Mouse (Mus musculus) telencephalon, adult 2 months (tissue): ENCODE results near the gene Ctsd.
"Not testable (repeated sequence)": the region's sequence is repeated elsewhere in the genome, so short reads cannot be mapped to it uniquely, and the experiment has no call there.

Experiments used
- DNase-seq: peaks from one replicate; pipeline ENCODE4 v3.0.0-alpha.2; 2011; ENCODE audit warnings: low read depth, low spot score

Ctsd gene

GRCm38 (mm10) chr7:142387419-142388148 lies at the start of gene Ctsd:
Gene Ctsd, minus strand, starts transcription at chr7:142388038.
- peak; percentile 94 for DNase-seq

GRCm38 (mm10) chr7:142437324-142437723 lies 49.5 kb upstream of the Ctsd start:
- no peak for DNase-seq

GRCm38 (mm10) chr7:142435524-142435923 lies 47.7 kb upstream of the Ctsd start:
- peak; percentile 28 for DNase-seq

GRCm38 (mm10) chr7:142434137-142434865 lies 46.5 kb upstream of the Ctsd start, which contains the start of gene Syt8:
Gene Syt8, plus strand, starts transcription at chr7:142434850.
- no peak for DNase-seq

- no peak for DNase-seq
Measured at GRCm38 (mm10) chr7:142433623-142434022, 45.8 kb upstream of the Ctsd start.

- no peak for DNase-seq
Measured at GRCm38 (mm10) chr7:142431106-142431505, 43.3 kb upstream of the Ctsd start.

- no peak for DNase-seq
Measured at GRCm38 (mm10) chr7:142430160-142430678, 42.4 kb upstream of the Ctsd start.

- no peak for DNase-seq
Measured at GRCm38 (mm10) chr7:142428213-142428612, 40.4 kb upstream of the Ctsd start.

GRCm38 (mm10) chr7:142425641-142426213 lies 37.9 kb upstream of the Ctsd start:
- no peak for DNase-seq

GRCm38 (mm10) chr7:142421826-142422225 lies 34.0 kb upstream of the Ctsd start:
- no peak for DNase-seq

- no peak for DNase-seq
Measured at GRCm38 (mm10) chr7:142419887-142420286, 32.0 kb upstream of the Ctsd start.

- no peak for DNase-seq
Measured at GRCm38 (mm10) chr7:142418679-142419078, 30.8 kb upstream of the Ctsd start.

GRCm38 (mm10) chr7:142418027-142418426 lies 30.2 kb upstream of the Ctsd start:
- no peak for DNase-seq

GRCm38 (mm10) chr7:142416225-142416624 lies 28.4 kb upstream of the Ctsd start:
- DNase-seq: no peak

- DNase-seq: no peak
Measured at GRCm38 (mm10) chr7:142415314-142415713, 27.5 kb upstream of the Ctsd start.

- DNase-seq: no peak
Measured at GRCm38 (mm10) chr7:142413285-142413684, 25.4 kb upstream of the Ctsd start.

GRCm38 (mm10) chr7:142409603-142410002 lies 21.8 kb upstream of the Ctsd start:
- DNase-seq: no peak

- DNase-seq: no peak
Measured at GRCm38 (mm10) chr7:142408686-142409085, 20.8 kb upstream of the Ctsd start.

- DNase-seq: no peak
Measured at GRCm38 (mm10) chr7:142407935-142408334, 20.1 kb upstream of the Ctsd start.

GRCm38 (mm10) chr7:142405134-142405533 lies 17.3 kb upstream of the Ctsd start:
- not testable (repeated sequence) for DNase-seq

GRCm38 (mm10) chr7:142403591-142403990 lies 15.8 kb upstream of the Ctsd start:
- DNase-seq: no peak

- no peak for DNase-seq
Measured at GRCm38 (mm10) chr7:142400750-142401142, 12.9 kb upstream of the Ctsd start.
